Mouse (Mus musculus): ENCODE measurements around the gene Lage3. TPM values are rescaled to one million over a fixed set of nuclear protein-coding genes. Genes with fewer than 3 reads are reported as not detected.
"Not testable (repeated sequence)": the region's sequence is repeated elsewhere in the genome, so short reads cannot be mapped to it uniquely, and the experiment has no call there.

Gene Lage3
- polyA plus RNA-seq (2016; fragmentation: Nextera tagmentation; extraction: Ambion mirVana), result 93.9 and 95.5 TPM in 2 replicates

DNA sequence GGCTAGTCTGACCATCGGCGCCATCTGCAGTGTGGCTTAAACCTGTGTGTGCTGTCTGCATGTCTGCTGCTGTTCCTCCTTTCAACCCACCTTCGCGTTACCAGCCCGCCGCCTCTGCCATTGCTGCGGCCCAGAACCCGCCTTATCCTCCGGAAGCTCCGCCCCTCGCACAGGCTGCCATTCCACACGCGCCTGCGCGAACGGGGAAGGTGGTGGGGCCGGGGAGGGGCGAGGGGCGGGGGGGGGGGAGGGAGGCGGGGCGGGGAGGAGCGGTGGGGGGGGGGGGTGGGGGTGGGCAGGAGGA, at the start of gene Lage3:
Gene Lage3, minus strand, starts transcription at position 152 of the 304 bp plus-strand sequence.
- ATAC-seq (ENCODE audit: insufficient number of reproducible peaks, low FRiP score), result peak; percentile 81
- WGBS, result 26% methylated on average over 11 of the region's 22 CpGs
- peak within 1 kb of the TSS; percentile 73 for H3K4me2 ChIP-seq

DNA sequence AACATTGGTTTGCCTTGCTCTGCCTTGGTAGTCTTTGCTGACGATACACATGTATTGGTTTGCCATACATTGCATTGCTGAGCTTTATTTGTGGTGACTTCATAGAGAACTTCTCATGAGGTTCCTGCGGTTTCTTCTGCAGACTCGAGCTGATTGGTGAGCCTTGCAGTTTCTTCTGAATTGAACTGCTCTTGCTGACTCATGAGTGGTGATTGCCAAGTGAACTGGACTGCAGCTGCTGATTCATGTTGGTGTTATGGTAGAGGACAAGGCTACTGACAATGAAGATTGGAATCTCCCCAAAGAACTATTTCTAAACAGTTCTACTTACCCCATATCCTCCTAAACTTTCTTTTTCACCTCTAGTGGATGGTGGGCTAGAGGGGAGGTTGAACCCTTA, 46.7 kb upstream of the Lage3 start:
- 76% methylated on average over 3 of the region's 3 CpGs for WGBS
- no peaks in the 10 kb centered on the region for H3K9me3 ChIP-seq (replicated peaks)
- no peaks in the 10 kb centered on the region for H3K27me3 ChIP-seq (replicated peaks)
- no peak overlapping the region for H3K9ac ChIP-seq
- no peaks in the 10 kb centered on the region for H3K4me1 ChIP-seq (replicated peaks)
- no peak for ATAC-seq (ENCODE audit: insufficient number of reproducible peaks, low FRiP score)
- no peak overlapping the region for H3K4me2 ChIP-seq
- no peak overlapping the region for H3K27ac ChIP-seq (ENCODE audit: poor library complexity, severe bottlenecking)
- H3K36me3 ChIP-seq, result no peaks in the 10 kb centered on the region
- H3K4me3 ChIP-seq, result no peak overlapping the region

More for the DNA sequence above, at the start of gene Lage3:
- Histone ChIP-seq H3K4me3 (peak within 1 kb of the TSS; percentile 59), H3K4me1 (replicated peaks) (no peaks in the 10 kb centered on the region), H3K27ac (ENCODE audit: poor library complexity, severe bottlenecking) (peak within 1 kb of the TSS; percentile 33; the same call in 1 of the 2 replicates), H3K9me3 (replicated peaks) (no peaks in the 10 kb centered on the region), H3K36me3 (no peaks in the 10 kb centered on the region), H3K27me3 (replicated peaks) (no peaks in the 10 kb centered on the region), H3K9ac (peak within 1 kb of the TSS; percentile 74)

- 0 out of 2 replicates have a peak, but pooled peaks cover 4% of the 10 kb centered on the region for H3K4me1 ChIP-seq (replicated peaks)
These were observed 39.4 kb upstream of the Lage3 start, which contains the start of the genes Fam3a and Ikbkg for GRCm38 (mm10) chrX:74392535-74393443. Gene Fam3a, minus strand, starts transcription at chrX:74393272. Gene Ikbkg, plus strand, starts transcription at chrX:74393290.

GRCm38 (mm10) chrX:74388153-74388552, 34.7 kb upstream of the Lage3 start:
- Histone ChIP-seq H3K9me3 (replicated peaks) (no peaks in the 10 kb centered on the region), H3K27ac (ENCODE audit: poor library complexity, severe bottlenecking) (no peak overlapping the region), H3K36me3 (peaks cover 16% of the 10 kb centered on the region), H3K27me3 (replicated peaks) (no peaks in the 10 kb centered on the region), H3K4me3 (no peak overlapping the region), H3K4me2 (no peak overlapping the region), H3K4me1 (replicated peaks) (no peaks in the 10 kb centered on the region), H3K9ac (no peak overlapping the region)
- no peak for ATAC-seq (ENCODE audit: insufficient number of reproducible peaks, low FRiP score)

More at GRCm38 (mm10) chrX:74392535-74393443, 39.4 kb upstream of the Lage3 start, which contains the start of the genes Fam3a and Ikbkg:
- peak within 1 kb of the TSS; percentile 63 for H3K4me3 ChIP-seq
- peak; percentile 100 for ATAC-seq (ENCODE audit: insufficient number of reproducible peaks, low FRiP score)
- H3K4me2 ChIP-seq, result peak within 1 kb of the TSS; percentile 69
- no peaks in the 10 kb centered on the region for H3K9me3 ChIP-seq (replicated peaks)
- no peaks in the 10 kb centered on the region for H3K27me3 ChIP-seq (replicated peaks)
- peak within 1 kb of the TSS; percentile 88 for H3K27ac ChIP-seq (ENCODE audit: poor library complexity, severe bottlenecking)
- H3K9ac ChIP-seq, result peak within 1 kb of the TSS; percentile 70
- no peaks in the 10 kb centered on the region for H3K36me3 ChIP-seq
- WGBS, result 16% methylated on average over 30 of the region's 30 CpGs

- WGBS, result 67% methylated on average over 2 of the region's 2 CpGs
- no peaks in the 10 kb centered on the region for H3K27me3 ChIP-seq (replicated peaks)
- no peak overlapping the region for H3K4me2 ChIP-seq
- peaks cover 16% of the 10 kb centered on the region for H3K36me3 ChIP-seq
- H3K9ac ChIP-seq, result no peak overlapping the region
- H3K27ac ChIP-seq (ENCODE audit: poor library complexity, severe bottlenecking), result no peak overlapping the region
- no peak overlapping the region for H3K4me3 ChIP-seq
- no peaks in the 10 kb centered on the region for H3K9me3 ChIP-seq (replicated peaks)
- no peak for ATAC-seq (ENCODE audit: insufficient number of reproducible peaks, low FRiP score)
- no peaks in the 10 kb centered on the region for H3K4me1 ChIP-seq (replicated peaks)
These were observed 31.0 kb upstream of the Lage3 start for GRCm38 (mm10) chrX:74384451-74384850.

DNA sequence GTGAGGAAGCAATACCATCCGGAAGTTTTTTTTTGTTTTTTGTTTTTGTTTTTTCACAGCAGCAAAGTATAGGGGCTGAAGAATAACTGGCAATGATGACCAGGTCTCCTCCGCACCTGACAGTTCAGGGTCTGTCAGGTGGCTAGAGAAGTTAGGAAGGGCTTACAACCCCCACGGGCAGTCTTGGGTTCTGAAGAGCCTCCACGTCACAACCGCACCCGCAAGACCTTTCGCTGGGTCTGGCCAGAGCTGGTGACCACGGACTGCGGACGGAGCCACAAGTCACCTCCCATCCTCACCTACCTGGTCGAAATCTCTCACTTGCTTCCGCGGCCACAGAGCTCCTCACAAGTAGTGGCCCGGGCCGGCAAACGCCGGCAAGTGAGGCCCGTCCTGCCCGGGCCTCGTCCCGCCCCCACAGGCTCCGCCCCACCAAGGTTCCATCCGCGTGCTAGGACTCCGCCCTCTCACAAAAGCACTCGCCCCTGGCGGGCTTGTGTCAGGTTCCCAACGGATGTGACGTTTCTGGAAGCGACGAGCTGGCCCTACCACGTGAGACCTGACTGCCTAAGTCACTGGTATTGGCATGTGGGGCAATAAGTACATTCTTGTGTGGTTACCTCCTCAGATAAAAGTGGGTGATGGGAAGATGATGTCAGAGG, 19.6 kb upstream of the Lage3 start, which contains the start of the genes Ubl4a and Slc10a3:
Gene Ubl4a, minus strand, starts transcription at position 331 of the 662 bp plus-strand sequence.
Gene Slc10a3, minus strand, starts transcription at position 462 of the 662 bp plus-strand sequence.
- Histone ChIP-seq H3K4me1 (replicated peaks) (0 out of 2 replicates have a peak, but pooled peaks cover 3% of the 10 kb centered on the region), H3K9me3 (replicated peaks) (no peaks in the 10 kb centered on the region), H3K4me3 (peak within 1 kb of the TSS; percentile 56), H3K36me3 (peaks cover 12% of the 10 kb centered on the region; the same call in 1 of the 2 replicates), H3K27ac (ENCODE audit: poor library complexity, severe bottlenecking) (no peak within 1 kb of the TSS), H3K4me2 (peak within 1 kb of the TSS; percentile 71), H3K27me3 (replicated peaks) (no peaks in the 10 kb centered on the region), H3K9ac (peak within 1 kb of the TSS; percentile 72)
- WGBS, result 18% methylated on average over 32 of the region's 32 CpGs
- ATAC-seq (ENCODE audit: insufficient number of reproducible peaks, low FRiP score), result peak; percentile 95

- Histone ChIP-seq H3K4me1 (replicated peaks) (peaks cover 10% of the 10 kb centered on the region), H3K9ac (peak overlapping the region; percentile 88), H3K36me3 (peaks cover 22% of the 10 kb centered on the region), H3K27me3 (replicated peaks) (no peaks in the 10 kb centered on the region), H3K27ac (ENCODE audit: poor library complexity, severe bottlenecking) (peak overlapping the region; percentile 76), H3K4me3 (peak overlapping the region; percentile 74), H3K4me2 (peak overlapping the region; percentile 75), H3K9me3 (replicated peaks) (no peaks in the 10 kb centered on the region)
- ATAC-seq (ENCODE audit: insufficient number of reproducible peaks, low FRiP score), result peak; percentile 75
- 10% methylated on average over 42 of the region's 49 CpGs for WGBS
These were observed 14.9 kb upstream of the Lage3 start for GRCm38 (mm10) chrX:74368209-74368909.

GRCm38 (mm10) chrX:74367512-74367911, 14.1 kb upstream of the Lage3 start:
- Histone ChIP-seq H3K36me3 (peaks cover 22% of the 10 kb centered on the region), H3K4me1 (replicated peaks) (peaks cover 10% of the 10 kb centered on the region), H3K9me3 (replicated peaks) (no peaks in the 10 kb centered on the region), H3K4me2 (peak overlapping the region; percentile 75), H3K27me3 (replicated peaks) (no peaks in the 10 kb centered on the region), H3K27ac (ENCODE audit: poor library complexity, severe bottlenecking) (peak overlapping the region; percentile 76; the same call in 1 of the 2 replicates), H3K9ac (peak overlapping the region; percentile 88), H3K4me3 (peak overlapping the region; percentile 74)
- 58% methylated on average over 10 of the region's 10 CpGs for WGBS
- ATAC-seq (ENCODE audit: insufficient number of reproducible peaks, low FRiP score), result no peak

- Histone ChIP-seq H3K27me3 (replicated peaks) (no peaks in the 10 kb centered on the region), H3K4me2 (no peak overlapping the region), H3K36me3 (no peaks in the 10 kb centered on the region), H3K9me3 (replicated peaks) (no peaks in the 10 kb centered on the region), H3K4me3 (no peak overlapping the region), H3K4me1 (replicated peaks) (no peaks in the 10 kb centered on the region), H3K27ac (ENCODE audit: poor library complexity, severe bottlenecking) (no peak overlapping the region), H3K9ac (no peak overlapping the region)
- no peak for ATAC-seq (ENCODE audit: insufficient number of reproducible peaks, low FRiP score)
- WGBS, result 42% methylated on average over 11 of the region's 11 CpGs
These were observed 5.8 kb upstream of the Lage3 start for GRCm38 (mm10) chrX:74359171-74359570.

DNA sequence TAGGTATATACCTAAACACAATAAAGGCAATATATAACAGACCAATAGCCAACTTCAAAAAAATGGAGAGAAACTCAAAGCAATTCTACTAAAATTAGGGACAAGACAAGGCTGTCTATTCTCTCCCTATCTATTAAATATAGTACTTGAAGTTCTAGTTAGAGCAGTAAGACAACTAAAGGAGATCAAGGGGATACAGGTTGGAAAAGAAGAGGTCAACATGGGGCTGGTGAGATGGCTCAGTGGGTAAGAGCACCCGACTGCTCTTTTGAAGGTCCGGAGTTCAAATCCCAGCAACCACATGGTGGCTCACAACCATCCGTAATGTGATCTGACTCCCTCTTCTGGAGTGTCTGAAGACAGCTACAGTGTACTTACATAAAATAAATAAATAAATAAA, 3.7 kb upstream of the Lage3 start:
- H3K27me3 ChIP-seq (replicated peaks); H3K9me3 ChIP-seq (replicated peaks); H3K4me3 ChIP-seq; H3K36me3 ChIP-seq; H3K4me2 ChIP-seq; ATAC-seq (ENCODE audit: insufficient number of reproducible peaks, low FRiP score); H3K27ac ChIP-seq (ENCODE audit: poor library complexity, severe bottlenecking); H3K9ac ChIP-seq; H3K4me1 ChIP-seq (replicated peaks): not testable (repeated sequence)
- WGBS, result 79% methylated on average over 3 of the region's 3 CpGs
